8 mouse cellular contexts compared by ENCODE assay signal in the genomic region with DNA sequence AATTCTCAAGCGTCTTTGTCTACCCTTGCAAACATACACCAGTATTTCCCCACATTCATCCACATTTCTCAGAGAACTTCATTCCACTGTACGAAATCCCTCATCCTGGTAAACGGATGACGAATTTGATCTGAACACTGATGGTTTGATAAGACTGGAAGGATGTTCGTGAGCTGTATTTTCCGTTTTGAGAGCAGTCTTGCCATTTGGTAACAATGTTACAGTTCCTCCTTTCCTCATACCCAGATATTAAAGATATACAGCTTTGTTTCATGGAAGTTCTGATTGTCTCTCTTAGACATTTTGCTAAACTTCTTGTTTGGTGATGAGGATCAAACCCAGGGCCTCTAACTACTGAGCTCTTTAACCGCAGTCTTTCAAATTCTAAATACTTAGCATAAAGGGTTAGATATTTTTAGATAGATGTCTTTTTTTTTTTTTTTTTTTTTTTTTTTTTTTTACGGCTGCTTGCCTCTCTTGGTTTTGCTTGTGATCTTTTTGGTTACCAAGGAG. TPM values are rescaled to one million over a fixed set of nuclear protein-coding genes. Genes with fewer than 3 reads are reported as not detected.
DNase-seq lines count a peak whose midpoint lies in the region; ATAC-seq and TF ChIP-seq lines count a peak whose summit lies in the region.

No protein-coding gene starts in this region.

- TF ChIP-seq POLR2A in lung, adult 2 months (IDR thresholded peaks at IDR 0.05; ENCODE audit: borderline replicate concordance, extremely low read depth, low read depth, low read length), result no peak
- TF ChIP-seq POLR2A in myocyte (IDR thresholded peaks at IDR 0.05; ENCODE audit: insufficient read length, low read depth), result no peak

- H3K27me3 ChIP-seq in embryonic facial prominence, embryonic 12.5 days, result no peaks in the 10 kb centered on the region
- H3K27me3 ChIP-seq in myocyte (ENCODE audit: control insufficient read depth, insufficient read depth, insufficient read length), result no peaks in the 10 kb centered on the region

- DNase-seq in lung, adult 2 months, result no peak
- no peak for DNase-seq in lung, adult 18-20 months
- DNase-seq in large intestine, adult 2 months (ENCODE audit: low read depth, low spot score), result peak; percentile 6
- no peak for DNase-seq in ovary, adult 18-20 months (ENCODE audit: low spot score)
- DNase-seq in adrenal gland, adult 18-20 months (ENCODE audit: low spot score in 2 of 2), result no peak
- DNase-seq in gastrocnemius, adult 8-10 months (ENCODE audit: low spot score in 2 of 2), result no peak

- peaks cover 11% of the 10 kb centered on the region for H3K4me1 ChIP-seq in lung, adult 2 months (ENCODE audit: control insufficient read depth, insufficient read depth, low read length)
- 0 out of 2 replicates have a peak, but pooled peaks cover 13% of the 10 kb centered on the region for H3K4me1 ChIP-seq in embryonic facial prominence, embryonic 12.5 days

- WGBS in lung, adult 2 months, result 16% methylated on average over 8 of the region's 8 CpGs
- 56% methylated on average over 8 of the region's 8 CpGs for WGBS in embryonic facial prominence, embryonic 12.5 days
- WGBS in large intestine, adult 2 months, result 45% methylated on average over 8 of the region's 8 CpGs

- H3K79me2 ChIP-seq in myocyte (ENCODE audit: control insufficient read depth, insufficient read depth), result peaks cover 39% of the 10 kb centered on the region

- TF ChIP-seq CTCF in lung, adult 2 months (IDR thresholded peaks at IDR 0.05; ENCODE audit: insufficient read depth, low read length), result no peak

- no peaks in the 10 kb centered on the region for H3K9me3 ChIP-seq in embryonic facial prominence, embryonic 12.5 days

- H3K4me2 ChIP-seq in embryonic facial prominence, embryonic 12.5 days (replicated peaks), result peak overlapping the region; percentile 66
- H3K4me2 ChIP-seq in myocyte (ENCODE audit: low read depth), result peak overlapping the region; percentile 58

- ATAC-seq in embryonic facial prominence, embryonic 12.5 days (ENCODE audit: insufficient number of reproducible peaks, insufficient read depth, low FRiP score, low TSS enrichment), result no peak

- H3K9ac ChIP-seq in embryonic facial prominence, embryonic 12.5 days, result no peak overlapping the region

- H3K27ac ChIP-seq in embryonic facial prominence, embryonic 12.5 days, result no peak overlapping the region

- no peaks in the 10 kb centered on the region for H3K36me3 ChIP-seq in embryonic facial prominence, embryonic 12.5 days
- no peaks in the 10 kb centered on the region for H3K36me3 ChIP-seq in myocyte (ENCODE audit: control insufficient read depth, insufficient read depth)

- H3ac ChIP-seq in myocyte (ENCODE audit: control insufficient read depth, insufficient read length), result peak overlapping the region; percentile 71

- peak overlapping the region; percentile 85 for H3K4me3 ChIP-seq in lung, adult 2 months (replicated peaks; ENCODE audit: extremely low read depth, low read depth, low read length)
- H3K4me3 ChIP-seq in embryonic facial prominence, embryonic 12.5 days, result peak overlapping the region; percentile 94
- H3K4me3 ChIP-seq in myocyte, result peak overlapping the region; percentile 71

TF ChIP-seq in myocyte, 11 proteins besides CTCF, POLR2A, EP300 and RAD21:
- TF ChIP-seq E2F4 (IDR thresholded peaks at IDR 0.05; ENCODE audit: insufficient read depth) (no peak), POLR2AphosphoS2 (IDR thresholded peaks at IDR 0.05; ENCODE audit: insufficient read length, low read depth) (no peak), CEBPB (IDR thresholded peaks at IDR 0.05; ENCODE audit: insufficient read depth, poor library complexity, severe bottlenecking) (no peak)

RNA-seq across cellular contexts. Expression of a gene that starts 0.6 kb away (rescaled TPM):
- polyA plus RNA-seq in lung, adult 2 months (2012; rRNA removed), result 2.2 and 3.9 TPM in 2 replicates
- 10.7 and 12.4 TPM in 2 replicates for polyA plus RNA-seq in embryonic facial prominence, embryonic 12.5 days (2016; fragmentation: Nextera tagmentation; extraction: Ambion mirVana)
- 1.1 and 1.9 TPM in 2 replicates for polyA plus RNA-seq in large intestine, adult 2 months (2012; rRNA removed)
- polyA plus RNA-seq in myocyte (2012; fragmentation: generic; extraction: Trizol), result 3.9 TPM
- 10 to 100 TPM; 26.8 to 31.1 TPM for total RNA-seq in adrenal gland, adult 18-20 months (2021)
- 10 to 100 TPM; 38.5 to 48.2 (median 39.3) TPM for total RNA-seq in gastrocnemius, adult 8-10 months (2022)
